In the genomic region with DNA sequence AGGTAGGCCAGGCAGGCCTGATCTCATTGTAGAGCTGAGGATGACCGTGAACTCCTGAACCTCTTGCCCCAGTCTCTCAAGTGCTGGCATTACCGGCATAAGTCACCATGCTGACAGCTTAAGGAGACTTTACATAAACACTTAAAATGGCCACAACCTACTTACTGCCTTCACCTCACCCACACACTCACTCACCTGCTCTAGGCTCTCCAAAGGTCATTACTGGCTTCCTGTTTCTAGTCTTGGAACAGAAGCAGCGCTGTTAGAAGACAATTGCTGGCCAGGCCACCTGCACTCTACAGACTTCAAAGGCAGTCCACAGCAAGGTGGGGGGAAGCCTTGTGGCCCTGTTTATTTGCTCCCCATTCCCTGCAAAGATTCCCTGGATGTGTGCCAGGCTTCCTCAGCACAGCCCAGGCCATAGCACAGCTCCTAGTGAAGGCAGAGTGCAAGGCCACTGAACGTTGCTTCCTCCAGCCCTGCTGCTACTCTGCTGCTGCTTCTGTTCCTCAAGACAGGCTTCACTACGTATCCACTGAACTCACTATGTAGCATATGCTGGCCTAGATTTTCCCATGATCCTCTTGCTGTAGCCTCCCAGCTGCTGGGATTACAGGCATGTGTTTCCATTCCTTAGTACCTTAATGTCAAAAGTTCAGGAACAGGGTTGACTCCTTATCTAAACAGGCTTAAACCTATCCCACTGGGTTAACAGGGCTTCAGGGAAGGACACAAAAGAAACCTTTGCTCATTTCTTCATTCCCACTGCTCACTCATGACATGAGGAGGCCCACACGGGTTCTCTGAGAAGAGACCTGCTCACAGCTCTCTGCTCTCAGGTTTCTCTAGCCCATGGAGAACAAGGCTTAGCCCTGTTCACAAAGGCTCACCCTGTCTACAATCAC, we compare ENCODE assay signal across 9 mouse cellular contexts. TPM values are rescaled to one million over a fixed set of nuclear protein-coding genes. Genes with fewer than 3 reads are reported as not detected.
DNase-seq lines count a peak whose midpoint lies in the region; ATAC-seq and TF ChIP-seq lines count a peak whose summit lies in the region.
"Had no signal": no experiment of that assay in that cellular context is flagged by ENCODE, and none has a peak within 500 bp of the region (broad histone marks: within the 10 kb centered on the region; RNA-seq: fewer than 3 reads in every experiment).

No protein-coding gene starts in this region.

- no peak overlapping the region for H3K9ac ChIP-seq in forebrain, postnatal 0 days
- no peak overlapping the region for H3K9ac ChIP-seq in forebrain, embryonic 14.5 days (ENCODE audit: low read length)
- H3K9ac ChIP-seq in limb, embryonic 11.5 days (ENCODE audit: low read length): no peak overlapping the region
- 0 out of 2 replicates have a peak overlapping the region, but pooled peaks have one; percentile 18 for H3K9ac ChIP-seq in limb, embryonic 12.5 days (replicated peaks)
- no peak overlapping the region for H3K9ac ChIP-seq in stomach, embryonic 14.5 days (replicated peaks; ENCODE audit: low read depth, low read length)
- H3K9ac ChIP-seq: midbrain, embryonic 13.5 days had no signal

- no peaks in the 10 kb centered on the region for H3K4me1 ChIP-seq in forebrain, postnatal 0 days (ENCODE audit: insufficient read depth)
- H3K4me1 ChIP-seq in forebrain, embryonic 14.5 days (ENCODE audit: control insufficient read depth, insufficient read depth, low read length): no peaks in the 10 kb centered on the region
- peaks cover 2% of the 10 kb centered on the region for H3K4me1 ChIP-seq in limb, embryonic 11.5 days (ENCODE audit: control insufficient read depth, insufficient read depth, low read length)
- H3K4me1 ChIP-seq in limb, embryonic 10.5 days: peaks cover 25% of the 10 kb centered on the region
- peaks cover 20% of the 10 kb centered on the region for H3K4me1 ChIP-seq in limb, embryonic 12.5 days (replicated peaks)
- peaks cover 6% of the 10 kb centered on the region; the same call in 1 of the 2 replicates for H3K4me1 ChIP-seq in stomach, embryonic 14.5 days (ENCODE audit: control insufficient read depth, insufficient read depth, low read length)
- H3K4me1 ChIP-seq: midbrain, embryonic 13.5 days had no signal

- ATAC-seq in forebrain, postnatal 0 days: no peak
- ATAC-seq in forebrain, embryonic 14.5 days: no peak
- peak; percentile 44; the same call in 1 of the 2 replicates for ATAC-seq in limb, embryonic 11.5 days (ENCODE audit: insufficient number of reproducible peaks, low FRiP score, low TSS enrichment, low read depth)
- ATAC-seq in limb, embryonic 12.5 days (ENCODE audit: insufficient number of reproducible peaks, insufficient read depth, low FRiP score, low TSS enrichment, low read depth): 0 out of 2 replicates have a peak, but pooled peaks have one; percentile 45
- no peak for ATAC-seq in stomach, embryonic 14.5 days (ENCODE audit: insufficient number of reproducible peaks, insufficient read depth, low FRiP score, low read depth)
- ATAC-seq: midbrain, embryonic 13.5 days had no signal

- DNase-seq in forebrain, postnatal 0 days: no peak
- no peak for DNase-seq in forebrain, embryonic 14.5 days (ENCODE audit: low spot score)
- DNase-seq in limb, embryonic 11.5 days (ENCODE audit: low spot score): no peak
- no peak for DNase-seq in limb, embryonic 10.5 days (ENCODE audit: low spot score)
- no peak for DNase-seq in cerebellum, adult 9-11 months
- no peak for DNase-seq in thymus, postnatal 0 days (ENCODE audit: low spot score)

- no peak overlapping the region for H3K4me2 ChIP-seq in forebrain, postnatal 0 days (ENCODE audit: low read depth)
- no peak overlapping the region for H3K4me2 ChIP-seq in forebrain, embryonic 14.5 days (ENCODE audit: low read length)
- no peak overlapping the region for H3K4me2 ChIP-seq in limb, embryonic 11.5 days (ENCODE audit: low read depth, severe bottlenecking)
- no peak overlapping the region for H3K4me2 ChIP-seq in limb, embryonic 12.5 days
- no peak overlapping the region for H3K4me2 ChIP-seq in stomach, embryonic 14.5 days (replicated peaks; ENCODE audit: low read depth, low read length)
- H3K4me2 ChIP-seq: midbrain, embryonic 13.5 days had no signal

- 0 out of 2 replicates have a peak overlapping the region, but pooled peaks have one; percentile 4 for H3K27ac ChIP-seq in forebrain, postnatal 0 days (ENCODE audit: low read depth, low read length)
- H3K27ac ChIP-seq in forebrain, embryonic 14.5 days (ENCODE audit: low read depth, low read length): no peak overlapping the region
- H3K27ac ChIP-seq in limb, embryonic 11.5 days (replicated peaks; ENCODE audit: low read depth, low read length): no peak overlapping the region; the same call in 1 of the 2 replicates
- no peak overlapping the region for H3K27ac ChIP-seq in limb, embryonic 10.5 days
- peak overlapping the region; percentile 71 for H3K27ac ChIP-seq in limb, embryonic 12.5 days
- peak overlapping the region; percentile 28; the same call in 1 of the 2 replicates for H3K27ac ChIP-seq in stomach, embryonic 14.5 days (ENCODE audit: low read length)
- H3K27ac ChIP-seq: midbrain, embryonic 13.5 days had no signal

- H3K9me3 ChIP-seq in forebrain, postnatal 0 days (ENCODE audit: low read length): no peaks in the 10 kb centered on the region
- no peaks in the 10 kb centered on the region for H3K9me3 ChIP-seq in forebrain, embryonic 14.5 days (replicated peaks; ENCODE audit: control insufficient read depth, low read length)
- H3K9me3 ChIP-seq in limb, embryonic 11.5 days (ENCODE audit: control insufficient read depth, low read length): no peaks in the 10 kb centered on the region
- H3K9me3 ChIP-seq in limb, embryonic 10.5 days (replicated peaks): no peaks in the 10 kb centered on the region
- H3K9me3 ChIP-seq in limb, embryonic 12.5 days: no peaks in the 10 kb centered on the region
- H3K9me3 ChIP-seq in stomach, embryonic 14.5 days (ENCODE audit: control insufficient read depth, low read depth, low read length): no peaks in the 10 kb centered on the region
- H3K9me3 ChIP-seq: midbrain, embryonic 13.5 days had no signal

- whole genome bisulfite sequencing in forebrain, postnatal 0 days: 78% methylated on average over 6 of the region's 6 CpGs
- WGBS in forebrain, embryonic 14.5 days: 82% methylated on average over 6 of the region's 6 CpGs
- WGBS in limb, embryonic 11.5 days: 62% methylated on average over 6 of the region's 6 CpGs
- WGBS in limb, embryonic 10.5 days: 76% methylated on average over 6 of the region's 6 CpGs
- 56% methylated on average over 6 of the region's 6 CpGs for WGBS in limb, embryonic 12.5 days
- WGBS in stomach, embryonic 14.5 days: 31% methylated on average over 6 of the region's 6 CpGs

- peaks cover 88% of the 10 kb centered on the region for H3K36me3 ChIP-seq in forebrain, postnatal 0 days (ENCODE audit: insufficient read depth)
- peaks cover 96% of the 10 kb centered on the region for H3K36me3 ChIP-seq in forebrain, embryonic 14.5 days (ENCODE audit: control insufficient read depth, insufficient read depth, low read length)
- peaks cover 24% of the 10 kb centered on the region for H3K36me3 ChIP-seq in limb, embryonic 11.5 days (ENCODE audit: control insufficient read depth, insufficient read depth, low read length)
- peaks cover 100% of the 10 kb centered on the region for H3K36me3 ChIP-seq in limb, embryonic 10.5 days
- H3K36me3 ChIP-seq in limb, embryonic 12.5 days: peaks cover 97% of the 10 kb centered on the region
- peaks cover 72% of the 10 kb centered on the region for H3K36me3 ChIP-seq in stomach, embryonic 14.5 days (ENCODE audit: control insufficient read depth, insufficient read depth, low read length)

- no peak for TF ChIP-seq CTCF in forebrain, postnatal 0 days (IDR thresholded peaks at IDR 0.05; ENCODE audit: low read depth)

- no peak overlapping the region for H3K4me3 ChIP-seq in forebrain, postnatal 0 days (ENCODE audit: low read depth, low read length)
- H3K4me3 ChIP-seq in forebrain, embryonic 14.5 days (ENCODE audit: low read depth, low read length): no peak overlapping the region
- no peak overlapping the region for H3K4me3 ChIP-seq in limb, embryonic 11.5 days (ENCODE audit: low read depth, low read length)
- no peak overlapping the region for H3K4me3 ChIP-seq in limb, embryonic 10.5 days
- no peak overlapping the region for H3K4me3 ChIP-seq in limb, embryonic 12.5 days (replicated peaks)
- H3K4me3 ChIP-seq in stomach, embryonic 14.5 days (ENCODE audit: low read depth, low read length): no peak overlapping the region
- H3K4me3 ChIP-seq: midbrain, embryonic 13.5 days had no signal

- H3K27me3 ChIP-seq in forebrain, postnatal 0 days (ENCODE audit: insufficient read depth, low read length): no peaks in the 10 kb centered on the region
- H3K27me3 ChIP-seq in forebrain, embryonic 14.5 days (replicated peaks; ENCODE audit: control insufficient read depth, insufficient read depth, low read length): no peaks in the 10 kb centered on the region
- no peaks in the 10 kb centered on the region for H3K27me3 ChIP-seq in limb, embryonic 11.5 days (ENCODE audit: control insufficient read depth, insufficient read depth, low read length)
- no peaks in the 10 kb centered on the region for H3K27me3 ChIP-seq in limb, embryonic 10.5 days (ENCODE audit: low read depth, poor library complexity, severe bottlenecking)
- no peaks in the 10 kb centered on the region for H3K27me3 ChIP-seq in limb, embryonic 12.5 days
- H3K27me3 ChIP-seq in stomach, embryonic 14.5 days (ENCODE audit: control insufficient read depth, insufficient read depth, low read length): no peaks in the 10 kb centered on the region
- H3K27me3 ChIP-seq: midbrain, embryonic 13.5 days had no signal

RNA-seq across cellular contexts. Expression of gene Snx22, which starts 22.1 kb away (rescaled TPM):
- 4.0 and 5.8 TPM in 2 replicates for total RNA-seq in forebrain, postnatal 0 days (2014; rRNA removed)
- 7.3 and 7.5 TPM in 2 replicates for polyA plus RNA-seq in forebrain, postnatal 0 days (2015; fragmentation: Nextera tagmentation; extraction: Ambion mirVana)
- 3.6 and 4.8 TPM in 2 replicates for polyA plus RNA-seq in forebrain, embryonic 14.5 days (2014; fragmentation: Nextera tagmentation; extraction: Ambion mirVana)
- 2.3 and 2.9 TPM in 2 replicates for polyA plus RNA-seq in limb, embryonic 11.5 days (2014; fragmentation: Nextera tagmentation; extraction: Ambion mirVana)
- 1.9 and 2.4 TPM in 2 replicates for polyA plus RNA-seq in limb, embryonic 10.5 days (2016; fragmentation: Nextera tagmentation; extraction: Ambion mirVana)
- 4.6 and 4.9 TPM in 2 replicates for polyA plus RNA-seq in limb, embryonic 12.5 days (2016; fragmentation: Nextera tagmentation; extraction: Ambion mirVana)
- 1.4 TPM in 2 replicates for polyA plus RNA-seq in stomach, embryonic 14.5 days (2014; fragmentation: Nextera tagmentation; extraction: Ambion mirVana)
- 1.4 TPM in 2 replicates for polyA plus RNA-seq in thymus, postnatal 0 days (2015; fragmentation: Nextera tagmentation; extraction: Ambion mirVana)

RNA-seq across cellular contexts. Expression of gene Ppib, which starts 31.6 kb away (rescaled TPM):
- total RNA-seq in forebrain, postnatal 0 days (2014; rRNA removed): 297 and 350 TPM in 2 replicates
- 350 and 413 TPM in 2 replicates for polyA plus RNA-seq in forebrain, postnatal 0 days (2015; fragmentation: Nextera tagmentation; extraction: Ambion mirVana)
- polyA plus RNA-seq in forebrain, embryonic 14.5 days (2014; fragmentation: Nextera tagmentation; extraction: Ambion mirVana): 401 and 454 TPM in 2 replicates
- polyA plus RNA-seq in limb, embryonic 11.5 days (2014; fragmentation: Nextera tagmentation; extraction: Ambion mirVana): 523 and 551 TPM in 2 replicates
- 501 and 523 TPM in 2 replicates for polyA plus RNA-seq in limb, embryonic 10.5 days (2016; fragmentation: Nextera tagmentation; extraction: Ambion mirVana)
- 527 and 542 TPM in 2 replicates for polyA plus RNA-seq in limb, embryonic 12.5 days (2016; fragmentation: Nextera tagmentation; extraction: Ambion mirVana)
- 658 and 678 TPM in 2 replicates for polyA plus RNA-seq in stomach, embryonic 14.5 days (2014; fragmentation: Nextera tagmentation; extraction: Ambion mirVana)
- polyA plus RNA-seq in thymus, postnatal 0 days (2015; fragmentation: Nextera tagmentation; extraction: Ambion mirVana): 344 and 384 TPM in 2 replicates

RNA-seq across cellular contexts. Expression of gene Snx1, which starts 34.8 kb away (rescaled TPM):
- total RNA-seq in forebrain, postnatal 0 days (2014; rRNA removed): 59.8 and 66.9 TPM in 2 replicates
- polyA plus RNA-seq in forebrain, postnatal 0 days (2015; fragmentation: Nextera tagmentation; extraction: Ambion mirVana): 42.8 and 51.5 TPM in 2 replicates
- polyA plus RNA-seq in forebrain, embryonic 14.5 days (2014; fragmentation: Nextera tagmentation; extraction: Ambion mirVana): 111 and 120 TPM in 2 replicates
- 123 and 127 TPM in 2 replicates for polyA plus RNA-seq in limb, embryonic 11.5 days (2014; fragmentation: Nextera tagmentation; extraction: Ambion mirVana)
- polyA plus RNA-seq in limb, embryonic 10.5 days (2016; fragmentation: Nextera tagmentation; extraction: Ambion mirVana): 122 and 126 TPM in 2 replicates
- polyA plus RNA-seq in limb, embryonic 12.5 days (2016; fragmentation: Nextera tagmentation; extraction: Ambion mirVana): 126 and 128 TPM in 2 replicates
- 125 TPM in 2 replicates for polyA plus RNA-seq in stomach, embryonic 14.5 days (2014; fragmentation: Nextera tagmentation; extraction: Ambion mirVana)
- polyA plus RNA-seq in thymus, postnatal 0 days (2015; fragmentation: Nextera tagmentation; extraction: Ambion mirVana): 109 and 116 TPM in 2 replicates

RNA-seq across cellular contexts. Expression of gene Ciao2a, which starts 34.8 kb away (rescaled TPM):
- 33.0 and 46.2 TPM in 2 replicates for total RNA-seq in forebrain, postnatal 0 days (2014; rRNA removed)
- polyA plus RNA-seq in forebrain, postnatal 0 days (2015; fragmentation: Nextera tagmentation; extraction: Ambion mirVana): 60.7 and 67.7 TPM in 2 replicates
- polyA plus RNA-seq in forebrain, embryonic 14.5 days (2014; fragmentation: Nextera tagmentation; extraction: Ambion mirVana): 79.8 and 81.2 TPM in 2 replicates
- polyA plus RNA-seq in limb, embryonic 11.5 days (2014; fragmentation: Nextera tagmentation; extraction: Ambion mirVana): 177 and 178 TPM in 2 replicates
- 166 and 171 TPM in 2 replicates for polyA plus RNA-seq in limb, embryonic 10.5 days (2016; fragmentation: Nextera tagmentation; extraction: Ambion mirVana)
- polyA plus RNA-seq in limb, embryonic 12.5 days (2016; fragmentation: Nextera tagmentation; extraction: Ambion mirVana): 172 and 176 TPM in 2 replicates
- polyA plus RNA-seq in stomach, embryonic 14.5 days (2014; fragmentation: Nextera tagmentation; extraction: Ambion mirVana): 150 and 158 TPM in 2 replicates
- polyA plus RNA-seq in thymus, postnatal 0 days (2015; fragmentation: Nextera tagmentation; extraction: Ambion mirVana): 226 and 240 TPM in 2 replicates

Comparison
In these comparisons a context has a peak if more than half of its experiments do, and no peak if none do; other contexts are left out.
1. H3K27ac ChIP-seq: peak in forebrain, postnatal 0 days (single experiment), limb, embryonic 12.5 days (single experiment) and stomach, embryonic 14.5 days (single experiment); none in forebrain, embryonic 14.5 days (single experiment), limb, embryonic 11.5 days (single experiment) and limb, embryonic 10.5 days (single experiment).
2. ATAC-seq: peak in limb, embryonic 11.5 days (single experiment) and limb, embryonic 12.5 days (single experiment); none in forebrain, postnatal 0 days (single experiment), forebrain, embryonic 14.5 days (single experiment) and stomach, embryonic 14.5 days (single experiment).